Mouse (Mus musculus) adrenal gland, adult (tissue): ENCODE results near the gene Dhrs13.

Source experiments
- DNase-seq, 2 experiments: peaks; one replicate each; pipeline ENCODE4 v3.0.0; 2022 to 2023; ENCODE audit warnings: low spot score in 1 of 2; ENCODE audit not compliant: inconsistent age in 2 of 2

Dhrs13 gene

GRCm38 (mm10) chr11:78031947-78032808 lies at the start of gene Dhrs13:
Gene Dhrs13, plus strand, starts transcription at chr11:78032280.
- peak; percentile 95 to 98 for DNase-seq

GRCm38 (mm10) chr11:77982441-77982905 lies 49.6 kb upstream of the Dhrs13 start, which contains the start of gene Phf12:
Gene Phf12, plus strand, starts transcription at chr11:77982754.
- DNase-seq: peak; percentile 100

- peak; percentile 72 to 89 for DNase-seq
Observed at GRCm38 (mm10) chr11:77983191-77983936, 48.7 kb upstream of the Dhrs13 start.

- peak; percentile 80 to 95 for DNase-seq
Observed at GRCm38 (mm10) chr11:77983937-77984835, 47.9 kb upstream of the Dhrs13 start.

- peak in 1 of 2 experiments; percentile 71 for DNase-seq
Observed at GRCm38 (mm10) chr11:77984836-77985231, 47.2 kb upstream of the Dhrs13 start.

- peak in 1 of 2 experiments; percentile 54 for DNase-seq
Observed at GRCm38 (mm10) chr11:77985541-77986065, 46.5 kb upstream of the Dhrs13 start.

- no peak for DNase-seq
Observed at GRCm38 (mm10) chr11:77989071-77989690, 42.9 kb upstream of the Dhrs13 start.

- DNase-seq: no peak
Observed at GRCm38 (mm10) chr11:77995556-77995955, 36.5 kb upstream of the Dhrs13 start.

GRCm38 (mm10) chr11:78006446-78006845 lies 25.6 kb upstream of the Dhrs13 start:
- no peak for DNase-seq

- DNase-seq: peak; percentile 59 to 91
Observed at GRCm38 (mm10) chr11:78019676-78020075, 12.4 kb upstream of the Dhrs13 start.

GRCm38 (mm10) chr11:78023607-78024006 lies 8.5 kb upstream of the Dhrs13 start:
- peak in 1 of 2 experiments; percentile 60 for DNase-seq

GRCm38 (mm10) chr11:78029240-78029639 lies 2.8 kb upstream of the Dhrs13 start:
- no peak for DNase-seq

- DNase-seq: no peak
Observed at GRCm38 (mm10) chr11:78030600-78030999, 1.5 kb upstream of the Dhrs13 start.

GRCm38 (mm10) chr11:78031389-78031788 lies 691 bp upstream of the Dhrs13 start:
- no peak for DNase-seq

- no peak for DNase-seq
Observed at GRCm38 (mm10) chr11:78032809-78033195, 722 bp downstream of the Dhrs13 start.

- DNase-seq: peak; percentile 78 to 90
Observed at GRCm38 (mm10) chr11:78033931-78034617, 2.0 kb downstream of the Dhrs13 start.

- DNase-seq: no peak
Observed at GRCm38 (mm10) chr11:78036791-78037190, 4.7 kb downstream of the Dhrs13 start.

GRCm38 (mm10) chr11:78037831-78038752 lies 6.0 kb downstream of the Dhrs13 start, which contains the start of gene Flot2:
Gene Flot2, plus strand, starts transcription at chr11:78037931.
- DNase-seq: peak; percentile 73 to 87
